Mouse (Mus musculus) intestine, postnatal 0 days (tissue): ENCODE results near the gene Rnf213. TPM values are rescaled to one million over a fixed set of nuclear protein-coding genes. Genes with fewer than 3 reads are reported as not detected.

Source experiments
- ATAC-seq: fragments of 200-750 bp; cut with Nextera tagmentation; 2 replicates; pipeline ENCODE4 v1.8.0; 2017; ENCODE audit warnings: mild to moderate bottlenecking, moderate TSS enrichment, moderate library complexity
- H3K27ac ChIP-seq: fragments of 300-500 bp; sonication (generic); 2 replicates; pipeline ENCODE4 v1.5.1; 2014; ENCODE audit warnings: mild to moderate bottlenecking, low read depth, low read length, moderate library complexity
- H3K27me3 ChIP-seq: fragments of 300-500 bp; sonication (generic); replicated peaks from 2 replicates; pipeline ENCODE4 v1.6.1; 2014; ENCODE audit warnings: low read length, mixed read lengths; ENCODE audit not compliant: control insufficient read depth, insufficient read depth
- H3K36me3 ChIP-seq: fragments of 300-500 bp; sonication (generic); 2 replicates; pipeline ENCODE4 v1.6.1; 2014; ENCODE audit warnings: mild to moderate bottlenecking, moderate library complexity; ENCODE audit not compliant: control insufficient read depth, insufficient read depth
- H3K4me1 ChIP-seq: fragments of 300-500 bp; sonication (generic); replicated peaks from 2 replicates; pipeline ENCODE4 v1.6.1; 2014; ENCODE audit warnings: antibody characterized with exemption, low read length, mixed read lengths; ENCODE audit not compliant: control insufficient read depth, insufficient read depth
- H3K4me2 ChIP-seq: fragments of 300-500 bp; sonication (generic); replicated peaks from 2 replicates; pipeline ENCODE4 v1.6.1; 2014; ENCODE audit warnings: low read depth, mild to moderate bottlenecking, moderate library complexity
- H3K4me3 ChIP-seq: fragments of 300-500 bp; sonication (generic); 2 replicates; pipeline ENCODE4 v1.5.1; 2014; ENCODE audit warnings: low read depth, low read length
- H3K9ac ChIP-seq: fragments of 300-500 bp; sonication (generic); 2 replicates; pipeline ENCODE4 v1.6.1; 2014; ENCODE audit warnings: mild to moderate bottlenecking, low read depth, low read length
- H3K9me3 ChIP-seq: fragments of 300-500 bp; sonication (generic); 2 replicates; pipeline ENCODE4 v1.6.1; 2016; ENCODE audit warnings: mixed run types; ENCODE audit not compliant: control insufficient read depth
- CTCF ChIP-seq: sonication (generic); IDR thresholded peaks from 2 replicates; pipeline ENCODE4 v1.5.1; 2016; ENCODE audit warnings: low read depth, mild to moderate bottlenecking, control low read depth, antibody characterized with exemption, moderate library complexity
- WGBS: fragments of 180-500 bp; shearing (Covaris S2); extraction: QIAGEN DNeasy Blood & Tissue Kit; methylation state at CpG from one replicate; pipeline ENCODE4 v1.1.7; 2014; 5-methylcytosine and 5-hydroxymethylcytosine counted together
- polyA plus RNA-seq: library from polyadenylated mRNA; unstranded; fragments of >200 nt; fragmentation: Nextera tagmentation; extraction: Ambion mirVana; gene quantifications from 2 replicates; pipeline ENCODE4 v1.2.1, GENCODE M21; 2015

The Rnf213 gene
- polyA plus RNA-seq, 1 experiment from 2014 or later: 23.2 TPM

- WGBS: 6% methylated on average over 21 of the region's 21 CpGs
- no peak overlapping the region for H3K4me3 ChIP-seq
- TF ChIP-seq CTCF: peak; percentile 42
- H3K27ac ChIP-seq: no peak overlapping the region
- ATAC-seq: no peak
- H3K4me1 ChIP-seq: no peaks in the 10 kb centered on the region
- peak overlapping the region; percentile 27; the same call in 1 of the 2 replicates for H3K4me2 ChIP-seq
- H3K36me3 ChIP-seq: no peaks in the 10 kb centered on the region
- peaks cover 26% of the 10 kb centered on the region; the same call in 1 of the 2 replicates for H3K27me3 ChIP-seq
- no peaks in the 10 kb centered on the region for H3K9me3 ChIP-seq
- H3K9ac ChIP-seq: no peak overlapping the region
These were observed 122.2 kb downstream of the Rnf213 start for GRCm38 (mm10) chr11:119514967-119515636.

- Histone ChIP-seq H3K9me3 (no peaks in the 10 kb centered on the region), H3K36me3 (no peaks in the 10 kb centered on the region), H3K27me3 (peaks cover 26% of the 10 kb centered on the region; the same call in 1 of the 2 replicates), H3K4me3 (no peak overlapping the region), H3K4me2 (no peak overlapping the region), H3K9ac (no peak overlapping the region), H3K27ac (no peak overlapping the region), H3K4me1 (0 out of 2 replicates have a peak, but pooled peaks cover 3% of the 10 kb centered on the region)
- 80% methylated on average over 16 of the region's 16 CpGs for WGBS
- ATAC-seq: no peak
- no peak for TF ChIP-seq CTCF
These were observed 123.2 kb downstream of the Rnf213 start for GRCm38 (mm10) chr11:119515823-119516676.

- 68% methylated on average over 12 of the region's 12 CpGs for WGBS
- Histone ChIP-seq H3K9ac (no peak overlapping the region), H3K4me1 (0 out of 2 replicates have a peak, but pooled peaks cover 3% of the 10 kb centered on the region), H3K27ac (no peak overlapping the region), H3K36me3 (no peaks in the 10 kb centered on the region), H3K4me3 (no peak overlapping the region), H3K27me3 (peaks cover 26% of the 10 kb centered on the region; the same call in 1 of the 2 replicates), H3K4me2 (no peak overlapping the region), H3K9me3 (no peaks in the 10 kb centered on the region)
- TF ChIP-seq CTCF: peak; percentile 53
- no peak for ATAC-seq
These were observed 123.9 kb downstream of the Rnf213 start for GRCm38 (mm10) chr11:119516677-119517361.

GRCm38 (mm10) chr11:119519387-119519786 is 126.5 kb downstream of the Rnf213 start:
- Histone ChIP-seq H3K9me3 (no peaks in the 10 kb centered on the region), H3K9ac (no peak overlapping the region), H3K27ac (no peak overlapping the region), H3K36me3 (no peaks in the 10 kb centered on the region), H3K4me3 (no peak overlapping the region), H3K27me3 (peaks cover 17% of the 10 kb centered on the region; the same call in 1 of the 2 replicates), H3K4me2 (no peak overlapping the region), H3K4me1 (0 out of 2 replicates have a peak, but pooled peaks cover 3% of the 10 kb centered on the region)
- 100% methylated on average over 1 of the region's 1 CpGs for WGBS
- no peak for ATAC-seq
- no peak for TF ChIP-seq CTCF

- Histone ChIP-seq H3K9me3 (no peaks in the 10 kb centered on the region), H3K36me3 (no peaks in the 10 kb centered on the region), H3K9ac (no peak overlapping the region), H3K27me3 (peaks cover 9% of the 10 kb centered on the region; the same call in 1 of the 2 replicates), H3K27ac (peak overlapping the region; percentile 31), H3K4me1 (0 out of 2 replicates have a peak, but pooled peaks cover 8% of the 10 kb centered on the region), H3K4me3 (no peak overlapping the region), H3K4me2 (no peak overlapping the region)
- WGBS: 38% methylated on average over 5 of the region's 5 CpGs
- ATAC-seq: peak; percentile 23; the same call in 1 of the 2 replicates
- no peak for TF ChIP-seq CTCF
These were observed 127.3 kb downstream of the Rnf213 start for GRCm38 (mm10) chr11:119520005-119520712.
